Mouse (Mus musculus): Measurements from ENCODE around the gene Kcna7. TPM values are rescaled to one million over a fixed set of nuclear protein-coding genes. Genes with fewer than 3 reads are reported as not detected.

Kcna7 gene
- polyA plus RNA-seq, 1 experiment = not detected

DNA sequence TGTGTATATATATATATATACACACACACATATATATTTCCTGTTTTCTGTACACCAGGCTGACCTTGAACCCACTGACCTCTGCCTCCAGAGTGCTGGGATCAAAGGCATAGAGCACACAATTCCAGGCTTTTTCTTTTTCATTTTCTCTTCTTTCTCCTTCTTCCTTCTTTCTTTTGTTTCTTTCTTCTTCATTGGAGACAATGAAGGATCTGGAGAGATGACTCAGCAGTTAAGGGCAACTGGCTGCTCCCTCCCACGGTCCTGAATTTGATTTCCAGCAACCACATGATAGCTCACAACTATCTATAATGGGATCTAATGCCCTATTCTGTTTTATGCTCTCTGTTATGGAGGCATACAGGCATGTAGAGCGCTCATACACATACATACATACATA lies 8.7 kb upstream of the Kcna7 start:
- Histone ChIP-seq H3K27ac (ENCODE audit: control insufficient read depth, insufficient read depth, low read depth, low read length, poor library complexity) (no peak overlapping the region), H3K4me1 (ENCODE audit: control insufficient read depth, insufficient read depth, low read length) (peaks cover 4% of the 10 kb centered on the region; the same call in 1 of the 2 replicates), H3K4me3 (replicated peaks; ENCODE audit: control insufficient read depth, low read depth, low read length) (no peak overlapping the region)
- WGBS = 51% methylated on average over 2 of the region's 2 CpGs
- no peak for TF ChIP-seq CTCF (IDR thresholded peaks at IDR 0.05; ENCODE audit: control insufficient read depth, insufficient read depth, low read length)
- TF ChIP-seq POLR2A (IDR thresholded peaks at IDR 0.05; ENCODE audit: borderline replicate concordance, control insufficient read depth, low read depth, low read length) = no peak

DNA sequence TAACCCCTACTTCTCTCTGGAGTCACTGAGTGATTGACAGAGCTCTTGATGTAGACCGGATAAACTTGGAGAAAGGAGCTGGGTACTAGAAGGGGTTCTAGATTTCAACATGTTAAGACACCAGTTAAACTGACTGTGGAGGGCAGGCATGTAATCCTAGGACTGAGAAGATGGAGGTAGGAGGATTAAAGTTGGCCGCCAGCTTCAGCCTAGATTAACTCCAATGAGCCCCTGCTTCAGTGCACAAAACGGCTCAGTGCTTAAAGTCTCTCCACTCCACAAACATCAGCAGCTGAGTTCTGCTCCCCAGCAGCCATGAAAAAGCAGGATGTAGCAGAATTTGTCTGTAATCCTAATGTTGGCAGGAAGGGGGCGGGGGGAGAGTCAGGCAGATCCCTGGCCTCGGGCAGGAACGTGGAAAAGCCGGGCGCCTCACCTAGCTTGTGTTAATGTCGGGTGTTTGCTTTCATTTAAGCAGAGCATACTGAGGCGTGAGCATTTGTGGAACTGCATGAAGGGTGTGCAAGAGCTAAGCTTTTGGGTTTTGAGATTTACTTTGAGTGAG lies 3.9 kb upstream of the Kcna7 start:
- Histone ChIP-seq H3K27ac (ENCODE audit: control insufficient read depth, insufficient read depth, low read depth, low read length, poor library complexity) (no peak overlapping the region), H3K4me3 (replicated peaks; ENCODE audit: control insufficient read depth, low read depth, low read length) (no peak overlapping the region), H3K4me1 (ENCODE audit: control insufficient read depth, insufficient read depth, low read length) (no peaks in the 10 kb centered on the region)
- 75% methylated on average over 10 of the region's 10 CpGs for WGBS
- TF ChIP-seq POLR2A (IDR thresholded peaks at IDR 0.05; ENCODE audit: borderline replicate concordance, control insufficient read depth, low read depth, low read length) (no peak), CTCF (IDR thresholded peaks at IDR 0.05; ENCODE audit: control insufficient read depth, insufficient read depth, low read length) (no peak)

DNA sequence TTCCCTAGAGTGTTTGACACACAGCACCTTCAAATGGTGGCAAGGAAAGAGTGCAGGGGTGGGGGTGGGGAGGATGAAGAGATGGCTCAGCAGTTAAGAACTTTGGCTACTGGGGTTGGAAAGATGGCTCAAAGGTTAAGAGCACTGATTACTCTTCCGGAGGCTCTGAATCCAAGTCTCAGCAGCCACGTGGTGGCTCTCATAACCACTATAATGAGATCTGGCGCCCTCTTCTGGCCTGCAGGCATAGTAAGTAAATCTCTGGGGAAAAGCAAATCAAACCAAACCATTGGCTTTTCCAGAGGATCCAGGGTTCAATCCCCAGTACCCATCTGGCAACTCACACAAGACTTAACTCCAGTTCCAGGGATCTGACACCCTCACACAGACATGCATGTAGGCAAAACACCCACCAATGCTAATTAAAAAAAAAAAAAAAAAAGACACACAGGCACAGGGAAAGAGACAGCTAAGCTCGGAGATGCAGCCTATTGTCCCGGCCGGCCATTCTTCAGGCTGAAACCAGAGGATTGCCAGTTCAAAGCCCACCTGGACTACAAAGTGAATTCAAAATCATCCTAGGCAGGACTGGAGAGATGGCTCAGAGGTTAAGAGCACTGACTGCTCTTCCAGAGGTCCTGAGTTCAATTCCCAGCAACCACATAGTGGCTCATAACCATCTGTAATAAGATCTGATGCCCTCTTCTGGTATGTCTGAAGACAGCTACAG lies 1.8 kb upstream of the Kcna7 start:
- Histone ChIP-seq H3K4me1 (ENCODE audit: control insufficient read depth, insufficient read depth, low read length) (no peaks in the 10 kb centered on the region), H3K27ac (ENCODE audit: control insufficient read depth, insufficient read depth, low read depth, low read length, poor library complexity) (no peak overlapping the region), H3K4me3 (replicated peaks; ENCODE audit: control insufficient read depth, low read depth, low read length) (no peak overlapping the region)
- 30% methylated on average over 6 of the region's 6 CpGs for WGBS
- TF ChIP-seq POLR2A (IDR thresholded peaks at IDR 0.05; ENCODE audit: borderline replicate concordance, control insufficient read depth, low read depth, low read length) (no peak), CTCF (IDR thresholded peaks at IDR 0.05; ENCODE audit: control insufficient read depth, insufficient read depth, low read length) (peak; percentile 56)

DNA sequence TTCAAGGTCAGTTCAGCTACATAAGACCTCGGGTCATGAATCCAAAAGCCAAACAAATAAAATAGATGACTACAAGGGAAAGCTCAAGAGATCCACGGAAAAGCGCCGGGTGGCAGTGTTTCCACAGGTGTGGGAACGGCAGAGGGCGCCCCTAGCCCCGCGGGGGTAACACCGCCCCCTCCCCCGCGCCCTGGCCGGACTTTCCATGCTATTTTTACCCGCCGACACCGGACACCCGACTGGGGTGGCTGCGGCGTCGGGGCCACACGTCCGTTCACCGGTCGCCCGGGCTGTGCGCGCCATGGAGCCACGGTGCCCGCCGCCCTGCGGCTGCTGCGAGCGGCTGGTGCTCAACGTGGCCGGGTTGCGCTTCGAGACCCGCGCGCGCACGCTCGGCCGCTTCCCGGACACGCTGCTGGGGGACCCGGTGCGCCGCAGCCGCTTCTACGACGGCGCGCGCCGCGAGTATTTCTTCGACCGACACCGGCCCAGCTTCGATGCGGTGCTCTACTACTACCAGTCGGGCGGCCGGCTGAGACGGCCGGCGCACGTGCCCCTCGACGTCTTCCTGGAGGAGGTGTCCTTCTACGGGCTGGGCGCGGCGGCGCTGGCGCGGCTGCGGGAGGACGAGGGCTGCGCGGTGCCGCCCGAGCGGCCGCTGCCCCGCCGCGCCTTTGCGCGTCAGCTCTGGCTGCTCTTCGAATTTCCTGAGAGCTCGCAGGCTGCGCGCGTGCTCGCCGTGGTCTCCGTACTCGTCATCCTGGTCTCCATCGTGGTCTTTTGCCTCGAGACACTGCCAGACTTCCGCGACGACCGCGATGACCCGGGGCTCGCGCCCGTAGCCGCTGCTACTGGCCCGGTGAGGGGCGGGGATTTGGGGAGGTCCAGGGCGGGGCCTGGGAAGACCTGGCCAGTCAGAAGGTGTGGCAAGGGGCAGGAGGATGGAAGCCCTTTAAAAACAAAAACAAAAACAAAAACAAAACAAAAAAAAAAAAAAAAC lies 1.0 kb downstream of the Kcna7 start:
- 2% methylated on average over 114 of the region's 114 CpGs for WGBS
- H3K4me3 ChIP-seq (replicated peaks; ENCODE audit: control insufficient read depth, low read depth, low read length) = no peak overlapping the region
- H3K27ac ChIP-seq (ENCODE audit: control insufficient read depth, insufficient read depth, low read depth, low read length, poor library complexity) = no peak overlapping the region
- no peaks in the 10 kb centered on the region for H3K4me1 ChIP-seq (ENCODE audit: control insufficient read depth, insufficient read depth, low read length)
- no peak for TF ChIP-seq CTCF (IDR thresholded peaks at IDR 0.05; ENCODE audit: control insufficient read depth, insufficient read depth, low read length)
- TF ChIP-seq POLR2A (IDR thresholded peaks at IDR 0.05; ENCODE audit: borderline replicate concordance, control insufficient read depth, low read depth, low read length) = no peak

GRCm38 (mm10) chr7:45407836-45408235 lies 2.4 kb downstream of the Kcna7 start:
- TF ChIP-seq CTCF (IDR thresholded peaks at IDR 0.05; ENCODE audit: control insufficient read depth, insufficient read depth, low read length) (no peak), POLR2A (IDR thresholded peaks at IDR 0.05; ENCODE audit: borderline replicate concordance, control insufficient read depth, low read depth, low read length) (no peak)
- WGBS = 80% methylated on average over 10 of the region's 10 CpGs
- no peaks in the 10 kb centered on the region for H3K4me1 ChIP-seq (ENCODE audit: control insufficient read depth, insufficient read depth, low read length)

GRCm38 (mm10) chr7:45408351-45408750 lies 2.9 kb downstream of the Kcna7 start:
- Histone ChIP-seq H3K4me1 (ENCODE audit: control insufficient read depth, insufficient read depth, low read length) (no peaks in the 10 kb centered on the region), H3K27ac (ENCODE audit: control insufficient read depth, insufficient read depth, low read depth, low read length, poor library complexity) (no peak overlapping the region), H3K4me3 (replicated peaks; ENCODE audit: control insufficient read depth, low read depth, low read length) (no peak overlapping the region)
- TF ChIP-seq CTCF (IDR thresholded peaks at IDR 0.05; ENCODE audit: control insufficient read depth, insufficient read depth, low read length) (no peak), POLR2A (IDR thresholded peaks at IDR 0.05; ENCODE audit: borderline replicate concordance, control insufficient read depth, low read depth, low read length) (no peak)
- 71% methylated on average over 7 of the region's 7 CpGs for WGBS

More at GRCm38 (mm10) chr7:45407836-45408235, 2.4 kb downstream of the Kcna7 start:
- no peak overlapping the region for H3K4me3 ChIP-seq (replicated peaks; ENCODE audit: control insufficient read depth, low read depth, low read length)
- no peak overlapping the region for H3K27ac ChIP-seq (ENCODE audit: control insufficient read depth, insufficient read depth, low read depth, low read length, poor library complexity)

DNA sequence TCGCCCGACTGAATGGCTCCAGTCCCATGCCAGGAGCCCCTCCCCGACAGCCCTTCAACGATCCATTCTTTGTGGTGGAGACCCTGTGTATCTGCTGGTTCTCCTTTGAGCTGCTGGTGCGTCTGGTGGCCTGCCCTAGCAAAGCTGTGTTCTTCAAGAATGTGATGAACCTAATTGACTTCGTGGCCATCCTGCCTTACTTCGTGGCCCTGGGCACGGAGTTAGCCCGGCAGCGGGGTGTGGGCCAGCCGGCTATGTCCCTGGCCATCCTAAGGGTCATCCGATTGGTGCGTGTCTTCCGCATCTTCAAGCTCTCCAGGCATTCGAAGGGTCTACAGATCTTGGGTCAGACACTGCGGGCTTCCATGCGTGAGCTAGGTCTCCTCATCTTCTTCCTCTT lies 3.5 kb downstream of the Kcna7 start:
- TF ChIP-seq CTCF (IDR thresholded peaks at IDR 0.05; ENCODE audit: control insufficient read depth, insufficient read depth, low read length) (no peak), POLR2A (IDR thresholded peaks at IDR 0.05; ENCODE audit: borderline replicate concordance, control insufficient read depth, low read depth, low read length) (no peak)
- WGBS = 85% methylated on average over 17 of the region's 17 CpGs
- no peak overlapping the region for H3K4me3 ChIP-seq (replicated peaks; ENCODE audit: control insufficient read depth, low read depth, low read length)
- no peaks in the 10 kb centered on the region for H3K4me1 ChIP-seq (ENCODE audit: control insufficient read depth, insufficient read depth, low read length)
- H3K27ac ChIP-seq (ENCODE audit: control insufficient read depth, insufficient read depth, low read depth, low read length, poor library complexity) = no peak overlapping the region
